Mouse (Mus musculus): ENCODE measurements around the gene Syne1. TPM values are rescaled to one million over a fixed set of nuclear protein-coding genes. Genes with fewer than 3 reads are reported as not detected.
A peak's percentile ranks its signal among the peaks of the same experiment; 100 is the strongest.

Syne1 gene
- polyA plus RNA-seq, 1 experiment from 2014 or later = 2.4 TPM

GRCm38 (mm10) chr10:5194081-5194670 lies 357.1 kb downstream of the Syne1 start:
- peak overlapping the region; percentile 62 for H3K9ac ChIP-seq (ENCODE audit: low read length)
- no peaks in the 10 kb centered on the region for H3K36me3 ChIP-seq (ENCODE audit: control insufficient read depth, insufficient read depth, low read length)
- H3K4me2 ChIP-seq (ENCODE audit: low read depth, low read length, severe bottlenecking) = peak overlapping the region; percentile 59
- ATAC-seq (replicated peaks; ENCODE audit: low FRiP score) = peak; percentile 87
- peak overlapping the region; percentile 57; the same call in 1 of the 2 replicates for H3K27ac ChIP-seq (ENCODE audit: low read depth, low read length)
- H3K4me1 ChIP-seq (replicated peaks; ENCODE audit: control insufficient read depth, insufficient read depth, low read length) = no peaks in the 10 kb centered on the region
- peak overlapping the region; percentile 40 for H3K4me3 ChIP-seq (ENCODE audit: low read depth, low read length)
- H3K27me3 ChIP-seq (ENCODE audit: control insufficient read depth, insufficient read depth, low read length) = no peaks in the 10 kb centered on the region
- H3K9me3 ChIP-seq (ENCODE audit: control insufficient read depth, low read length) = no peaks in the 10 kb centered on the region
- DNase-seq (ENCODE audit: low spot score) = no peak
- 2% methylated on average over 13 of the region's 13 CpGs for WGBS

GRCm38 (mm10) chr10:5192861-5193490 lies 358.3 kb downstream of the Syne1 start:
- no peaks in the 10 kb centered on the region for H3K36me3 ChIP-seq (ENCODE audit: control insufficient read depth, insufficient read depth, low read length)
- no peak overlapping the region for H3K9ac ChIP-seq (ENCODE audit: low read length)
- no peak for DNase-seq (ENCODE audit: low spot score)
- no peaks in the 10 kb centered on the region for H3K4me1 ChIP-seq (replicated peaks; ENCODE audit: control insufficient read depth, insufficient read depth, low read length)
- no peaks in the 10 kb centered on the region for H3K9me3 ChIP-seq (ENCODE audit: control insufficient read depth, low read length)
- no peak overlapping the region for H3K4me2 ChIP-seq (ENCODE audit: low read depth, low read length, severe bottlenecking)
- ATAC-seq (replicated peaks; ENCODE audit: low FRiP score) = no peak
- H3K27ac ChIP-seq (ENCODE audit: low read depth, low read length) = no peak overlapping the region
- no peak overlapping the region for H3K4me3 ChIP-seq (ENCODE audit: low read depth, low read length)
- no peaks in the 10 kb centered on the region for H3K27me3 ChIP-seq (ENCODE audit: control insufficient read depth, insufficient read depth, low read length)
- 88% methylated on average over 9 of the region's 9 CpGs for WGBS

DNA sequence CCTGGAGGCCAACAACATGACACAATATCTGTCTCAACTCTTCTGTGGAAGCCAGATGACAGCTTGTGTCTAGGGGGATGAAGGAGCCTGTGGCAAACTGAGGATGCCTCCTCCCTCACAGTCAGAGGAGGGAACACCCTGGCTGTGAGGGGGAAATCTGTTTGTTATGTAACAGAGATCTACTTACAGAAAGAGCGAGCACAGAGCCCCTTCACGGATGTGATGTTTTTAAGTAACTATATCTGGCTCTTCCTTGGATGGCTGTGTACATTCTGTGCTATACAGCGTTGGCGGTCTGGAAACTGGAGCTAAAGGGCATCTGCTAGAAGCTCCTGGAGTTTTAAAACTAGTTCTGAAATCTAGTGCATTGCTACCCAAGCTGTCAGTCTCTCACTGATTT lies 360.5 kb downstream of the Syne1 start:
- 76% methylated on average over 4 of the region's 4 CpGs for WGBS
- Histone ChIP-seq H3K27ac (ENCODE audit: low read depth, low read length) (no peak overlapping the region), H3K4me1 (replicated peaks; ENCODE audit: control insufficient read depth, insufficient read depth, low read length) (no peaks in the 10 kb centered on the region), H3K36me3 (ENCODE audit: control insufficient read depth, insufficient read depth, low read length) (no peaks in the 10 kb centered on the region), H3K4me2 (ENCODE audit: low read depth, low read length, severe bottlenecking) (no peak overlapping the region), H3K9me3 (ENCODE audit: control insufficient read depth, low read length) (no peaks in the 10 kb centered on the region), H3K27me3 (ENCODE audit: control insufficient read depth, insufficient read depth, low read length) (no peaks in the 10 kb centered on the region), H3K9ac (ENCODE audit: low read length) (no peak overlapping the region), H3K4me3 (ENCODE audit: low read depth, low read length) (no peak overlapping the region)
- no peak for ATAC-seq (replicated peaks; ENCODE audit: low FRiP score)
- no peak for DNase-seq (ENCODE audit: low spot score)

DNA sequence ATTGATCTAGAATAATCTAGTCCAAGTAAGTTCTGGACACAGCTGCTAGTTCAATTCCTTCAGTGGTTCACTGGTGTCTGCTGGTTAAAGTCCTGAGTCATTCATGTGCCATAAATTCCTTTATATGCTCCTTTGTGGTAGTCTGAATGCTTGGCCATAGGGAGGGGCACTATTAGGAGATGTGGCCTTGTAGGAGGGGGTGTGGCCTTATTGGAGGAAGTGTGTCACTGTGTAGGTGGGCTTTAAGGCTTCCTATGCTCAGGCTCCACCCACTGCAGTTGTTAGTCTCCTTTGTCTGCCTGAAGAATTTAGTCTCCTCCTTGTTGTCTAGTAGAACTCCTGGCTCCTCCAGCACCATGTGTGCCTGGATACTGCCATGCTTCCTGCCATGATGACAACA lies 362.4 kb downstream of the Syne1 start:
- H3K4me2 ChIP-seq (ENCODE audit: low read depth, low read length, severe bottlenecking) = no peak overlapping the region

DNA sequence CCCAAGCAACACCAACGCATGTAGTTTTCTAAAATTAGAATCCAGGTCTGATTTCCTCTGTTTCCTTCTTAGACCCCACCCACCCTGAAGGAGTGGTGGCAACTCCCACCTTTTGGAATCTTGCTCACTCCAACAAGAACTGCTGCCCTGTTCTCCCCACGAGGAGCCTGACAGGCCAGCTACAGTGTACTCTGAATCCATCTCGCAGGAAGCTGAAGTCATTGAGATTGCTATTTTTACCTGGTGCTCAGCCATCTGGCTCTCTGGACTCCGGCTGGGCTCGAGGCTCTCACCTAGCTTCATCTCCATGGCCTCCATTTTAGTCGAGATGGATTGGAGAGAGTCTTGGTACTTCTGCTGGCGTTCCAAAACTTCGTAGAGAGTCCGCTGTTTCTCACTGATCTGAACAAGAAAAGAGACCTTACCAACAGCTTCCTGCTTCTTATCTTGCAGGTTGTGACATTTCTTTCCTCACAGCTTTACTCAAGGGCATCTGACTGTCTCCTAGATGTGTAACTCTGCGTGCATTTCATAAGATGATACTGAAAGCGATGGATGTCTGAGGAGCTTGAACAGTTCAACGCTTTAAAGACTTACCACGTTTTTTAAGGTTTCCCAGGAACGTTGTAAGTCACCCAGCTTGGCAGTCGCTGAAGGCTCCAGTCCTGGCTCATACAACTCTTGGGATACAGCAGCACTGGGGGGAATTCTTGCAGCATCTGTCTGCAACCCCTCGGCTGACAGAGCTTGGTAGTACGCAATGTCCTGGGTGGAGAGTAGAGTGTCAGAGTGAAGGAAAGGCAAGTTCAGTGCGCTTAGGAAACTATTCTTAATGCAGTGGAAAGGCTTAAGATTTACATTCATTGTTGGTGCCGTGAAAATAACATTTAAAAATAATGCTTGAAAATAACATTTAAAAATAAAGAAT lies 365.9 kb downstream of the Syne1 start:
- Histone ChIP-seq H3K4me2 (ENCODE audit: low read depth, low read length, severe bottlenecking) (no peak overlapping the region), H3K36me3 (ENCODE audit: control insufficient read depth, insufficient read depth, low read length) (no peaks in the 10 kb centered on the region)

More for the DNA sequence above, 362.4 kb downstream of the Syne1 start:
- H3K4me1 ChIP-seq (replicated peaks; ENCODE audit: control insufficient read depth, insufficient read depth, low read length) = no peaks in the 10 kb centered on the region
- DNase-seq (ENCODE audit: low spot score) = no peak
- H3K9ac ChIP-seq (ENCODE audit: low read length) = no peak overlapping the region
- H3K27me3 ChIP-seq (ENCODE audit: control insufficient read depth, insufficient read depth, low read length) = no peaks in the 10 kb centered on the region
- no peak for ATAC-seq (replicated peaks; ENCODE audit: low FRiP score)
- H3K27ac ChIP-seq (ENCODE audit: low read depth, low read length) = no peak overlapping the region
- no peaks in the 10 kb centered on the region for H3K9me3 ChIP-seq (ENCODE audit: control insufficient read depth, low read length)
- H3K36me3 ChIP-seq (ENCODE audit: control insufficient read depth, insufficient read depth, low read length) = no peaks in the 10 kb centered on the region
- no peak overlapping the region for H3K4me3 ChIP-seq (ENCODE audit: low read depth, low read length)

GRCm38 (mm10) chr10:5181771-5182176 lies 369.5 kb downstream of the Syne1 start:
- H3K9ac ChIP-seq (ENCODE audit: low read length) = no peak overlapping the region
- no peak overlapping the region for H3K4me3 ChIP-seq (ENCODE audit: low read depth, low read length)
- H3K4me1 ChIP-seq (replicated peaks; ENCODE audit: control insufficient read depth, insufficient read depth, low read length) = no peaks in the 10 kb centered on the region
- H3K4me2 ChIP-seq (ENCODE audit: low read depth, low read length, severe bottlenecking) = no peak overlapping the region
- no peaks in the 10 kb centered on the region for H3K27me3 ChIP-seq (ENCODE audit: control insufficient read depth, insufficient read depth, low read length)
- WGBS = 79% methylated on average over 4 of the region's 4 CpGs
- no peaks in the 10 kb centered on the region for H3K9me3 ChIP-seq (ENCODE audit: control insufficient read depth, low read length)
- H3K27ac ChIP-seq (ENCODE audit: low read depth, low read length) = no peak overlapping the region
- H3K36me3 ChIP-seq (ENCODE audit: control insufficient read depth, insufficient read depth, low read length) = no peaks in the 10 kb centered on the region
- ATAC-seq (replicated peaks; ENCODE audit: low FRiP score) (no peak), DNase-seq (ENCODE audit: low spot score) (no peak)

More for the DNA sequence above, 365.9 kb downstream of the Syne1 start:
- Histone ChIP-seq H3K27ac (ENCODE audit: low read depth, low read length) (no peak overlapping the region), H3K9ac (ENCODE audit: low read length) (no peak overlapping the region), H3K4me3 (ENCODE audit: low read depth, low read length) (no peak overlapping the region), H3K27me3 (ENCODE audit: control insufficient read depth, insufficient read depth, low read length) (no peaks in the 10 kb centered on the region), H3K4me1 (replicated peaks; ENCODE audit: control insufficient read depth, insufficient read depth, low read length) (no peaks in the 10 kb centered on the region), H3K9me3 (ENCODE audit: control insufficient read depth, low read length) (no peaks in the 10 kb centered on the region)
- DNase-seq (ENCODE audit: low spot score) (no peak), ATAC-seq (replicated peaks; ENCODE audit: low FRiP score) (no peak)
- 85% methylated on average over 19 of the region's 19 CpGs for WGBS

GRCm38 (mm10) chr10:5179891-5180290 lies 371.4 kb downstream of the Syne1 start:
- DNase-seq (ENCODE audit: low spot score) (no peak), ATAC-seq (replicated peaks; ENCODE audit: low FRiP score) (no peak)
- Histone ChIP-seq H3K9ac (ENCODE audit: low read length) (no peak overlapping the region), H3K27me3 (ENCODE audit: control insufficient read depth, insufficient read depth, low read length) (no peaks in the 10 kb centered on the region), H3K4me1 (replicated peaks; ENCODE audit: control insufficient read depth, insufficient read depth, low read length) (no peaks in the 10 kb centered on the region), H3K4me3 (ENCODE audit: low read depth, low read length) (no peak overlapping the region), H3K27ac (ENCODE audit: low read depth, low read length) (no peak overlapping the region), H3K4me2 (ENCODE audit: low read depth, low read length, severe bottlenecking) (no peak overlapping the region), H3K9me3 (ENCODE audit: control insufficient read depth, low read length) (no peaks in the 10 kb centered on the region), H3K36me3 (ENCODE audit: control insufficient read depth, insufficient read depth, low read length) (no peaks in the 10 kb centered on the region)
- 90% methylated on average over 3 of the region's 3 CpGs for WGBS

DNA sequence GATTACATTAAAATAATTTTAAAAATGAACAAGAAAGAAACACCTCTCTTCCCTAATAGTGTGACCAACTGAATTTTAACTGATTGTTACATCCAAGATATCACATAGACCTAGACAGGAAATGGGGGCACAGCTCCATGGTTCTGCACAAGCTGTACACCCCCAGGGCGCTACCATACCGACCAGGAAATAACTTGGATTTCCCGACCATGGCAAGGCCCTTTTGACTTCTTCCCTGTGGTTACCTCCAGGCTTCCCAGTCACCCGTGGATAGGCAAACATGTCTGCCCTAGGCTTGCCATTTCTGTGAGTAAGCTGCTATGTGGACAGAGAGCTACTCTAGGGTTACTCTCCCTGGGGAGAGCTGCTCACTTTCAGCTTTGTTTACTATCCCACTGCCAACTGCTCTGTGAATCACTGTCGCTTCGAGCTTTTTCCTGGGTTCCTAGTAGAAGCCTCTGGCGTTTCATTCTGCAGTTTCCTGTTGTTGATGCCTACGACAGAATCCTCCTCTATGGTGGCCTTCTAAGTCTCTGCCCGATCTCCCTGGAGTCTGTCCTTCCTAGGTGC lies 373.8 kb downstream of the Syne1 start:
- 69% methylated on average over 9 of the region's 9 CpGs for WGBS

More for the DNA sequence above, 373.8 kb downstream of the Syne1 start:
- no peak for DNase-seq (ENCODE audit: low spot score)
- no peak overlapping the region for H3K4me2 ChIP-seq (ENCODE audit: low read depth, low read length, severe bottlenecking)
- no peaks in the 10 kb centered on the region for H3K27me3 ChIP-seq (ENCODE audit: control insufficient read depth, insufficient read depth, low read length)
- H3K36me3 ChIP-seq (ENCODE audit: control insufficient read depth, insufficient read depth, low read length) = no peaks in the 10 kb centered on the region
- no peak overlapping the region for H3K4me3 ChIP-seq (ENCODE audit: low read depth, low read length)
- no peak for ATAC-seq (replicated peaks; ENCODE audit: low FRiP score)
- no peaks in the 10 kb centered on the region for H3K9me3 ChIP-seq (ENCODE audit: control insufficient read depth, low read length)
- H3K4me1 ChIP-seq (replicated peaks; ENCODE audit: control insufficient read depth, insufficient read depth, low read length) = no peaks in the 10 kb centered on the region
- H3K27ac ChIP-seq (ENCODE audit: low read depth, low read length) = no peak overlapping the region
- no peak overlapping the region for H3K9ac ChIP-seq (ENCODE audit: low read length)
